Mouse (Mus musculus) kidney, embryonic 16.5 days (tissue): Measurements from ENCODE around the gene Ankrd36. TPM values are rescaled to one million over a fixed set of nuclear protein-coding genes. Genes with fewer than 3 reads are reported as not detected.
"Not testable (repeated sequence)": the region's sequence is repeated elsewhere in the genome, so short reads cannot be mapped to it uniquely, and the experiment has no call there.

Source experiments
- ATAC-seq: fragments of 200-750 bp; cut with Nextera tagmentation; 2 replicates; pipeline ENCODE4 v1.8.0; 2017; ENCODE audit warnings: moderate TSS enrichment; ENCODE audit not compliant: low FRiP score, low TSS enrichment
- H3K27ac ChIP-seq: fragments of 300-500 bp; sonication (generic); 2 replicates; pipeline ENCODE4 v1.5.1; 2014; ENCODE audit warnings: low read length
- H3K27me3 ChIP-seq: fragments of 300-500 bp; sonication (generic); 2 replicates; pipeline ENCODE4 v1.6.1; 2014; ENCODE audit warnings: low read length, control low read depth, mixed read lengths; ENCODE audit not compliant: insufficient read depth
- H3K36me3 ChIP-seq: fragments of 300-500 bp; sonication (generic); 2 replicates; pipeline ENCODE4 v1.6.1; 2014; ENCODE audit warnings: low read length, control low read depth, mixed read lengths; ENCODE audit not compliant: insufficient read depth
- H3K4me1 ChIP-seq: fragments of 300-500 bp; sonication (generic); 2 replicates; pipeline ENCODE4 v1.6.1; 2014; ENCODE audit warnings: low read length, control low read depth, mixed read lengths; ENCODE audit not compliant: insufficient read depth
- H3K4me2 ChIP-seq: fragments of 300-500 bp; sonication (generic); replicated peaks from 2 replicates; pipeline ENCODE4 v1.6.1; 2014; ENCODE audit warnings: low read depth, low read length
- H3K4me3 ChIP-seq: fragments of 300-500 bp; sonication (generic); 2 replicates; pipeline ENCODE4 v1.5.1; 2014; ENCODE audit warnings: mild to moderate bottlenecking, low read length
- H3K9ac ChIP-seq: fragments of 300-500 bp; sonication (generic); replicated peaks from 2 replicates; pipeline ENCODE4 v1.6.1; 2014; ENCODE audit warnings: low read length
- H3K9me3 ChIP-seq: fragments of 300-500 bp; sonication (generic); 2 replicates; pipeline ENCODE4 v1.6.1; 2016; ENCODE audit warnings: low read length, control low read depth
- WGBS: fragments of 180-500 bp; shearing (Covaris S2); extraction: QIAGEN DNeasy Blood & Tissue Kit; methylation state at CpG from one replicate; pipeline ENCODE4 v1.1.7; 2014; 5-methylcytosine and 5-hydroxymethylcytosine counted together
- polyA plus RNA-seq: library from polyadenylated mRNA; unstranded; fragments of >200 nt; fragmentation: Nextera tagmentation; extraction: Ambion mirVana; gene quantifications from 2 replicates; pipeline ENCODE4 v1.2.1, GENCODE M21; 2015

Gene Ankrd36
- polyA plus RNA-seq, 1 experiment from 2014 or later = not detected

GRCm38 (mm10) chr11:5530172-5530571, 39.3 kb upstream of the Ankrd36 start:
- H3K4me3 ChIP-seq = no peak overlapping the region
- no peak overlapping the region for H3K9ac ChIP-seq
- peaks cover 7% of the 10 kb centered on the region for H3K4me1 ChIP-seq
- no peak for ATAC-seq
- H3K4me2 ChIP-seq = no peak overlapping the region
- 72% methylated on average over 5 of the region's 5 CpGs for WGBS
- peak overlapping the region; percentile 6 for H3K27ac ChIP-seq
- H3K36me3 ChIP-seq = peaks cover 58% of the 10 kb centered on the region
- H3K9me3 ChIP-seq = no peaks in the 10 kb centered on the region
- H3K27me3 ChIP-seq = no peaks in the 10 kb centered on the region

- Histone ChIP-seq H3K4me1 (peaks cover 7% of the 10 kb centered on the region), H3K27ac (no peak overlapping the region), H3K4me3 (no peak overlapping the region), H3K9ac (no peak overlapping the region), H3K4me2 (no peak overlapping the region), H3K27me3 (no peaks in the 10 kb centered on the region), H3K36me3 (peaks cover 55% of the 10 kb centered on the region), H3K9me3 (no peaks in the 10 kb centered on the region)
- 61% methylated on average over 6 of the region's 6 CpGs for WGBS
- ATAC-seq = no peak
Measured at GRCm38 (mm10) chr11:5530717-5531116, 38.8 kb upstream of the Ankrd36 start.

- Histone ChIP-seq H3K4me3 (no peak overlapping the region), H3K9ac (no peak overlapping the region), H3K4me2 (no peak overlapping the region), H3K4me1 (peaks cover 7% of the 10 kb centered on the region), H3K9me3 (no peaks in the 10 kb centered on the region), H3K36me3 (peaks cover 41% of the 10 kb centered on the region), H3K27me3 (no peaks in the 10 kb centered on the region), H3K27ac (peak overlapping the region; percentile 50; the same call in 1 of the 2 replicates)
- peak; percentile 79 for ATAC-seq
- WGBS = 70% methylated on average over 5 of the region's 5 CpGs
Measured at GRCm38 (mm10) chr11:5533108-5533507, 36.4 kb upstream of the Ankrd36 start.

- ATAC-seq, H3K27ac ChIP-seq, H3K27me3 ChIP-seq, H3K4me2 ChIP-seq, H3K4me3 ChIP-seq, H3K9ac ChIP-seq, H3K9me3 ChIP-seq: not testable (repeated sequence)
- peaks cover 32% of the 10 kb centered on the region for H3K36me3 ChIP-seq
- WGBS = 95% methylated on average over 4 of the region's 4 CpGs
- H3K4me1 ChIP-seq = peaks cover 15% of the 10 kb centered on the region
Measured at GRCm38 (mm10) chr11:5537454-5537853, 32.0 kb upstream of the Ankrd36 start.

- peak overlapping the region; percentile 93; the same call in 1 of the 2 replicates for H3K9ac ChIP-seq
- 43% methylated on average over 4 of the region's 4 CpGs for WGBS
Measured at GRCm38 (mm10) chr11:5540331-5540730, 29.2 kb upstream of the Ankrd36 start.

GRCm38 (mm10) chr11:5541230-5541798, 28.2 kb upstream of the Ankrd36 start:
- H3K4me3 ChIP-seq = peak overlapping the region; percentile 89
- H3K4me2 ChIP-seq = peak overlapping the region; percentile 80
- H3K36me3 ChIP-seq = peaks cover 9% of the 10 kb centered on the region
- H3K27ac ChIP-seq = peak overlapping the region; percentile 81
- H3K4me1 ChIP-seq = peaks cover 15% of the 10 kb centered on the region
- ATAC-seq = 0 out of 2 replicates have a peak, but pooled peaks have one; percentile 1
- no peaks in the 10 kb centered on the region for H3K9me3 ChIP-seq
- 1% methylated on average over 28 of the region's 28 CpGs for WGBS
- H3K27me3 ChIP-seq = no peaks in the 10 kb centered on the region
- H3K9ac ChIP-seq = peak overlapping the region; percentile 93

More at GRCm38 (mm10) chr11:5540331-5540730, 29.2 kb upstream of the Ankrd36 start:
- no peak for ATAC-seq
- Histone ChIP-seq H3K4me3 (peak overlapping the region; percentile 89), H3K4me1 (peaks cover 15% of the 10 kb centered on the region), H3K36me3 (peaks cover 9% of the 10 kb centered on the region), H3K27ac (no peak overlapping the region), H3K4me2 (peak overlapping the region; percentile 80), H3K27me3 (no peaks in the 10 kb centered on the region), H3K9me3 (no peaks in the 10 kb centered on the region)

- Histone ChIP-seq H3K4me2 (peak within 1 kb of the TSS; percentile 80), H3K9me3 (no peaks in the 10 kb centered on the region), H3K4me1 (peaks cover 15% of the 10 kb centered on the region), H3K27me3 (no peaks in the 10 kb centered on the region), H3K9ac (peak within 1 kb of the TSS; percentile 93), H3K4me3 (peak within 1 kb of the TSS; percentile 89), H3K36me3 (peaks cover 9% of the 10 kb centered on the region), H3K27ac (peak within 1 kb of the TSS; percentile 81)
- peak; percentile 99 for ATAC-seq
- WGBS = under 1% methylated on average over 53 of the region's 65 CpGs
Measured at GRCm38 (mm10) chr11:5541799-5542481, 27.5 kb upstream of the Ankrd36 start, which contains the start of gene Ccdc117. Gene Ccdc117 (minus strand): TSS chr11:5542187.

GRCm38 (mm10) chr11:5542482-5543185, 26.9 kb upstream of the Ankrd36 start:
- peaks cover 15% of the 10 kb centered on the region for H3K4me1 ChIP-seq
- no peaks in the 10 kb centered on the region for H3K9me3 ChIP-seq
- no peak overlapping the region for H3K9ac ChIP-seq
- H3K4me3 ChIP-seq = peak overlapping the region; percentile 89
- peak overlapping the region; percentile 80 for H3K4me2 ChIP-seq
- WGBS = 43% methylated on average over 5 of the region's 5 CpGs
- ATAC-seq = no peak
- H3K27me3 ChIP-seq = no peaks in the 10 kb centered on the region
- no peak overlapping the region for H3K27ac ChIP-seq
- peaks cover 9% of the 10 kb centered on the region for H3K36me3 ChIP-seq

- peaks cover 8% of the 10 kb centered on the region for H3K36me3 ChIP-seq
- no peaks in the 10 kb centered on the region for H3K9me3 ChIP-seq
- no peak for ATAC-seq
- H3K27me3 ChIP-seq = no peaks in the 10 kb centered on the region
- H3K4me2 ChIP-seq = no peak overlapping the region
- no peak overlapping the region for H3K27ac ChIP-seq
- no peak overlapping the region for H3K4me3 ChIP-seq
- H3K4me1 ChIP-seq = peaks cover 15% of the 10 kb centered on the region
- no peak overlapping the region for H3K9ac ChIP-seq
- WGBS = 73% methylated on average over 1 of the region's 1 CpGs
Measured at GRCm38 (mm10) chr11:5543281-5543680, 26.2 kb upstream of the Ankrd36 start.
